Mouse (Mus musculus) small intestine, adult 2 months (tissue): Measurements from ENCODE around the gene Kank3.

Experiments
- CTCF ChIP-seq: fragments of 200-500 bp; IDR thresholded peaks from 2 replicates; pipeline ENCODE4 v1.5.1; 2012; ENCODE audit warnings: low read depth, mild to moderate bottlenecking, control low read depth, inconsistent platforms, low read length, moderate library complexity, mixed read lengths; ENCODE audit not compliant: insufficient replicate concordance, insufficient read length; ENCODE audit errors: extremely low read depth
- POLR2A ChIP-seq: fragments of 200-500 bp; IDR thresholded peaks from 2 replicates; pipeline ENCODE4 v1.6.1; 2012; ENCODE audit warnings: low read depth, mild to moderate bottlenecking, control low read depth, inconsistent platforms, low read length, moderate library complexity

- TF ChIP-seq CTCF (no peak), POLR2A (no peak)
Measured at GRCm38 (mm10) chr17:33822436-33822959, 12.2 kb downstream of the Kank3 start.
